ENCODE assay signal across 21 mouse cellular contexts in the genomic region with DNA sequence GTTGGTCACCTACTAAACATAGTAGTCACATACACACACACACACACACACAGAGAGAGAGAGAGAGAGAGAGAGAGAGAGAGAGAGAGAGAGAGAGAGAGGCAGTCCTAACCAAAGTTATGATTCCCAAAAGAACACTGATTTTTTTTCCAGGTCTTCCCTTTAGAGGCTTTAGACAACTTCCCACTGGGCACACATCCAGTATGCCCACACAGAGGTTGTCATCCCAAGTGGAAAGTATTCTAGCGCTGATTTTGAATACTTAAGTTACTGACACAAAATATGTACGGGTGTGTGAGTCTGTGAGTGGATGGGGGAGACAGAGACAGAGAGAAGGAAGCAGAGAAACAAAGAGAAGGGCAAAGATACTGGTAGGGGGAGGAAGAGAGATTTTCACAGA.
"Had no signal": no experiment of that assay in that cellular context is flagged by ENCODE, and none has a peak within 500 bp of the region (broad histone marks: within the 10 kb centered on the region; RNA-seq: fewer than 3 reads in every experiment).

No protein-coding gene starts in this region.

- ATAC-seq: hindbrain, embryonic 16.5 days; hindbrain, postnatal 0 days; inflammation-experienced regulatory T-cells, adult 6 months; intestine, embryonic 15.5 days; intestine, embryonic 16.5 days; intestine, postnatal 0 days had no signal

- DNase-seq: heart, postnatal 14 days; heart, postnatal 36 days; heart, postnatal 4 days; kidney, adult 11 months; kidney, adult 18-20 months; kidney, adult 2 months; kidney, adult 8-10 months; kidney, adult 9 months; kidney, postnatal 10 days; kidney, postnatal 14 days; kidney, postnatal 25 days; kidney, postnatal 36 days; kidney, postnatal 4 days; layer of hippocampus, adult 9-11 months; layer of hippocampus, postnatal 36 days had no signal
